Mouse (Mus musculus) limb, embryonic 11.5 days (tissue): ENCODE data around the gene Carmil1. TPM values are rescaled to one million over a fixed set of nuclear protein-coding genes. Genes with fewer than 3 reads are reported as not detected.

ENCODE experiments used
- ATAC-seq: fragments of 200-750 bp; cut with Nextera tagmentation; 2 replicates; pipeline ENCODE4 v1.8.0; 2017; ENCODE audit warnings: low read depth; ENCODE audit not compliant: insufficient number of reproducible peaks, low FRiP score, low TSS enrichment
- DNase-seq: peaks from one replicate; pipeline ENCODE4 v3.0.0-alpha.2; 2015; ENCODE audit warnings: low spot score
- H3K27ac ChIP-seq: fragments of 300-500 bp; sonication (generic); replicated peaks from 2 replicates; pipeline ENCODE4 v1.5.1; 2014; ENCODE audit warnings: low read depth, mild to moderate bottlenecking, low read length
- H3K27me3 ChIP-seq: fragments of 300-500 bp; sonication (generic); 2 replicates; pipeline ENCODE4 v1.6.1; 2014; ENCODE audit warnings: mild to moderate bottlenecking, low read length, mixed read lengths; ENCODE audit not compliant: control insufficient read depth, insufficient read depth
- H3K36me3 ChIP-seq: fragments of 300-500 bp; sonication (generic); 2 replicates; pipeline ENCODE4 v1.6.1; 2014; ENCODE audit warnings: mild to moderate bottlenecking, low read length, moderate library complexity, mixed read lengths; ENCODE audit not compliant: control insufficient read depth, insufficient read depth
- H3K4me1 ChIP-seq: fragments of 300-500 bp; sonication (generic); 2 replicates; pipeline ENCODE4 v1.6.1; 2014; ENCODE audit warnings: low read length, mixed read lengths; ENCODE audit not compliant: control insufficient read depth, insufficient read depth
- H3K4me2 ChIP-seq: fragments of 300-500 bp; sonication (generic); 2 replicates; pipeline ENCODE4 v1.6.1; 2014; ENCODE audit warnings: low read depth, mild to moderate bottlenecking, moderate library complexity; ENCODE audit not compliant: severe bottlenecking
- H3K4me3 ChIP-seq: fragments of 300-500 bp; sonication (generic); 2 replicates; pipeline ENCODE4 v1.5.1; 2014; ENCODE audit warnings: low read depth, low read length
- H3K9ac ChIP-seq: fragments of 300-500 bp; sonication (generic); 2 replicates; pipeline ENCODE4 v1.6.1; 2014; ENCODE audit warnings: mild to moderate bottlenecking, low read length
- H3K9me3 ChIP-seq: fragments of 300-500 bp; sonication (generic); 2 replicates; pipeline ENCODE4 v1.6.1; 2016; ENCODE audit warnings: low read length; ENCODE audit not compliant: control insufficient read depth
- WGBS: fragments of 180-500 bp; shearing (Covaris S2); extraction: QIAGEN DNeasy Blood & Tissue Kit; methylation state at CpG from one replicate; pipeline ENCODE4 v1.1.7; 2014; 5-methylcytosine and 5-hydroxymethylcytosine counted together
- polyA plus RNA-seq: library from polyadenylated mRNA; unstranded; fragments of >200 nt; fragmentation: Nextera tagmentation; extraction: Ambion mirVana; gene quantifications from 2 replicates; pipeline ENCODE4 v1.2.1, GENCODE M21; 2014

Gene Carmil1
- polyA plus RNA-seq, 1 experiment from 2014 or later = 29.4 TPM

DNA sequence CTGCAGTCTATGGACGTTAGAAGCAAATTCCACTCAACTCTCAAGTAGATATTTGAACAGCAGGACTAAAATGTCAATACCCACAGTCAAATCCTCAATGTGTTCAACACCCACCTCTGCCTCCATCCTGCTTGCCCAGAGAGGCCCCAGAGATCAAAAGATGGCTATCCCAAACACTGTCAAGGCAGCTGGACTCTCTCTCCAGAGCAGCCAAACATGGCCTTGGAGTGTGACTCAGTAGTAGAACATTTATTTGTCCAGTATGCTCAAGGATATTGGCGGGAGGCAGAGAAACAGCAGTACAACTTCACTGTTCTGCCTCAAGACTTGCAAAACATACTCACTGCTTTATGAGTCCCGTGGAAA lies 11.5 kb downstream of the Carmil1 start:
- H3K4me2 ChIP-seq = no peak overlapping the region
- H3K4me3 ChIP-seq = no peak overlapping the region
- DNase-seq (no peak), ATAC-seq (no peak)
- no peak overlapping the region for H3K27ac ChIP-seq
- no peaks in the 10 kb centered on the region for H3K36me3 ChIP-seq
- no peaks in the 10 kb centered on the region for H3K27me3 ChIP-seq
- no peak overlapping the region for H3K9ac ChIP-seq
- no peaks in the 10 kb centered on the region for H3K9me3 ChIP-seq
- H3K4me1 ChIP-seq = no peaks in the 10 kb centered on the region
- WGBS = 87% methylated on average over 3 of the region's 3 CpGs

GRCm38 (mm10) chr13:24268355-24269099 lies 12.1 kb downstream of the Carmil1 start:
- Histone ChIP-seq H3K27me3 (no peaks in the 10 kb centered on the region), H3K4me2 (no peak overlapping the region), H3K9me3 (no peaks in the 10 kb centered on the region), H3K36me3 (no peaks in the 10 kb centered on the region), H3K4me1 (no peaks in the 10 kb centered on the region), H3K9ac (no peak overlapping the region), H3K4me3 (no peak overlapping the region), H3K27ac (no peak overlapping the region)
- DNase-seq (no peak), ATAC-seq (no peak)
- 84% methylated on average over 14 of the region's 14 CpGs for WGBS

GRCm38 (mm10) chr13:24264760-24265159 lies 15.8 kb downstream of the Carmil1 start:
- Histone ChIP-seq H3K27ac (no peak overlapping the region), H3K4me1 (no peaks in the 10 kb centered on the region), H3K4me2 (no peak overlapping the region), H3K9ac (no peak overlapping the region), H3K9me3 (no peaks in the 10 kb centered on the region), H3K36me3 (no peaks in the 10 kb centered on the region), H3K4me3 (no peak overlapping the region), H3K27me3 (no peaks in the 10 kb centered on the region)
- DNase-seq (no peak), ATAC-seq (no peak)
- 93% methylated on average over 5 of the region's 5 CpGs for WGBS

DNA sequence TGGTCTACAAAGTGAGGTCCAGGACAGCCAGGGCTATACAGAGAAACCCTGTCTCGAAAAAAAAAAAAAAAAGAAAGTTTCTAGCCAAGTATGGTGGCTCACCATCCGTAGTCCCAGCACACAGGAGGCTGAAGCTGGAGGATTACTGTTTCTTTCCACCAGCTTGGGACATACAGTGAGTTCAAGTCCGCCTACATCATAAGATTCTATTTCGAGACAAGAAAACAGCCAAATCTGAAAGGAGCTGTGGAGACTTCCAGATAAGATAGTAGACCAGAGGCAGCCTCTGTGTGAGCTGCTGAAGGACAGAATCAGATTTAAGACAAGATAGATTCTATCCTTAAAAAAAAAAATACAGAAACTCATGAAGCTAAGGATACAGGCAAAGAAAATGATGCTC lies 17.0 kb downstream of the Carmil1 start:
- Histone ChIP-seq H3K4me2 (no peak overlapping the region), H3K4me1 (no peaks in the 10 kb centered on the region), H3K9ac (no peak overlapping the region), H3K27me3 (no peaks in the 10 kb centered on the region), H3K36me3 (no peaks in the 10 kb centered on the region), H3K27ac (no peak overlapping the region), H3K4me3 (no peak overlapping the region), H3K9me3 (no peaks in the 10 kb centered on the region)
- WGBS = 89% methylated on average over 4 of the region's 4 CpGs
- ATAC-seq (no peak), DNase-seq (no peak)

DNA sequence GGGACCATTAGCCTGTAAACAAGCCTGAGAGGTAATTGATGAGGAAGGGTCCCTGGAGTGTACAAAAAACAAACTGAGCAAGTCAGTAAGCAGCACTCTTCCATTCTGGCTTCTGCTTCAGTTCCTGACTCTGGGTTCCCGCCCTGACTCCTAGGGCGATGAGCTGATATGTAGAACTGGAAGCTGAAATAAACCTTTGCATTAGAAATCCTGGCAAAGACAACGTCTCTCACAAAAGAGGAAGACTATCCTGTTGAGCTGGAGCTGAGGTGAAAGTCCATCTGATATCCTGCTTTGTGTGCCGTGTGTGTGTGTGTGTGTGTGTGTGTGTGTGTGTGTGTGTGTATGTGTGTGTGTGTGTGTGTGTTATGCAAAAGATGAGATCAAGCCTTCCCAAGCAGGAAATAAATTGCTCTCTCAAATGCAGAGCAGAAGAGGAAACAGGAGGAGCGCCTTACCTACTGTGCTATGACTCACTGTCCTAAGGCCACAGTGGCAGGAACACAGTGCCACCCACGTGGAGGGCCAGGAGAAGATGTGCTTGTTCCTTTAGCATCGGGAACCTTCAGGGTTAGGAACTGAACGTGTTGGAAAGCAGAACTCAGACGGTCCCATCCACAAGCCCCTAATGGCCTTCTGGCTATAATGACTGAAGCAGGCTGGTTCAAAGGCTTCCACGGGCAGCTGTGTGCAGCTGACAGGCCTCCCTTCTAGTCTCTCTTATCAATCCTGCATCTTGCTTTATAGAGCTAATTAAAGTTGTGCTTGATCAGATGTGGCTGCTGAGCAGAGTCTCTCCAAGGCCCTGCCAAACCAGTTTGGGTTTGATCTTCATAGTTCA lies 19.6 kb downstream of the Carmil1 start:
- Histone ChIP-seq H3K36me3 (no peaks in the 10 kb centered on the region), H3K9me3 (no peaks in the 10 kb centered on the region), H3K27ac (no peak overlapping the region), H3K4me2 (no peak overlapping the region), H3K27me3 (no peaks in the 10 kb centered on the region), H3K4me3 (no peak overlapping the region), H3K4me1 (no peaks in the 10 kb centered on the region), H3K9ac (no peak overlapping the region)
- DNase-seq (no peak), ATAC-seq (no peak)
- WGBS = 66% methylated on average over 10 of the region's 10 CpGs

DNA sequence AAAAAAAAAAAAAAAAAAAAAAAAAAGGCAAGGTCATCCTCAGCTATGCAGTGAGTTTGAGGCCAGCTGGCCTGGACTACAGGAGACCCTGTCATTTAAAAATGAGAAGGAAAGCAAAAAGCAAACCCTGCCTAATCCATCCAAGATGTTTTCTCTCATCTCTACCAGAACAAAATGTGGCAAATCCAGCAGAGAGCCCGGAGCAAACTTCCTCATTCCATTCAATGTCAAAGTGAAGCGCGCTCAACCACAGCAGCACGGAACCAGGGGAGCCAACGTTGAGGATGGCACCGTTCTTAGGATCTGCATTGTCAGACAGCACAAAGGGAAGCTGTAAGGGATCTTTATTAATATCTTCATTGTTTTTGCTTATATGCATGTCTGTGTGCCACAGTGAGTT lies 22.8 kb downstream of the Carmil1 start:
- Histone ChIP-seq H3K4me3 (no peak overlapping the region), H3K27ac (no peak overlapping the region), H3K27me3 (no peaks in the 10 kb centered on the region), H3K9ac (no peak overlapping the region), H3K4me1 (no peaks in the 10 kb centered on the region), H3K9me3 (no peaks in the 10 kb centered on the region), H3K4me2 (no peak overlapping the region), H3K36me3 (no peaks in the 10 kb centered on the region)
- no peak for DNase-seq
- no peak for ATAC-seq
- WGBS = 91% methylated on average over 6 of the region's 6 CpGs

- H3K36me3 ChIP-seq = no peaks in the 10 kb centered on the region
- no peak overlapping the region for H3K9ac ChIP-seq
- DNase-seq = peak; percentile 41
- H3K9me3 ChIP-seq = no peaks in the 10 kb centered on the region
- H3K27me3 ChIP-seq = no peaks in the 10 kb centered on the region
- no peak overlapping the region for H3K27ac ChIP-seq
- no peaks in the 10 kb centered on the region for H3K4me1 ChIP-seq
- WGBS = 34% methylated on average over 2 of the region's 2 CpGs
- no peak overlapping the region for H3K4me3 ChIP-seq
- no peak overlapping the region for H3K4me2 ChIP-seq
- ATAC-seq = no peak
Measured at GRCm38 (mm10) chr13:24253989-24254388, 26.6 kb downstream of the Carmil1 start.

DNA sequence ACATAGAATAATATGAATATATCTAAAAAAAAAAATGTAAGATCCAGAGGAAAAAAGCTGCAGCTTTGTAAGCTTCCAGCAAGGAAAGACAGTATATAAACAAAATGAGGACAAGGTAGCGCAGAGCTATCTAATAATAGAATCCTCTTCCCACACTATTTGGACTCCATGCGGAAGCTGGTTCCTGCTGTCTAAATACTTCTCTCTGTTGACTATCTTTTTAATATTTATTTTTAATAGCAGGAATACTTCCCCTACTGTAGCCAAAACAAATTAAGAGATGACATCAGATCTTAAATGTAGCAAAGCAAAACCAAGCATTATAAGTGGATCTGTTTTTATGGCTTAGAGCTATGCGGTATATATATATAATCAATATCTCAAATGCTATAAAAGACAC lies 27.0 kb downstream of the Carmil1 start:
- Histone ChIP-seq H3K4me3 (no peak overlapping the region), H3K9me3 (no peaks in the 10 kb centered on the region), H3K4me2 (no peak overlapping the region), H3K9ac (no peak overlapping the region), H3K4me1 (no peaks in the 10 kb centered on the region), H3K36me3 (no peaks in the 10 kb centered on the region), H3K27me3 (no peaks in the 10 kb centered on the region), H3K27ac (no peak overlapping the region)
- 96% methylated on average over 3 of the region's 3 CpGs for WGBS
- ATAC-seq (no peak), DNase-seq (no peak)
